Mouse (Mus musculus) cortical plate, adult 2 months (tissue): ENCODE data around the gene Cdk17.

Experiments
- CTCF ChIP-seq: fragments of 200-500 bp; IDR thresholded peaks from 2 replicates; pipeline ENCODE4 v1.5.1; 2011; ENCODE audit warnings: mild to moderate bottlenecking, control low read depth, low read length; ENCODE audit not compliant: insufficient read depth; ENCODE audit errors: extremely low read depth
- POLR2A ChIP-seq: fragments of 200-500 bp; IDR thresholded peaks from 2 replicates; pipeline ENCODE4 v1.6.1; 2011; ENCODE audit warnings: mild to moderate bottlenecking, low read length, control low read depth; ENCODE audit not compliant: insufficient read depth; ENCODE audit errors: extremely low read depth

- TF ChIP-seq POLR2A: no peak
- peak; percentile 57 for TF ChIP-seq CTCF
Measured at GRCm38 (mm10) chr10:93291352-93291751, 130.7 kb downstream of the Cdk17 start.
